Mouse (Mus musculus): Measurements from ENCODE around the gene Dnajc8. TPM values are rescaled to one million over a fixed set of nuclear protein-coding genes. Genes with fewer than 3 reads are reported as not detected.

The Dnajc8 gene
- 77.7 and 83.4 TPM in 2 replicates for polyA plus RNA-seq (2015; fragmentation: Nextera tagmentation; extraction: Ambion mirVana)

- under 1% methylated on average over 58 of the region's 60 CpGs for WGBS (ENCODE audit: insufficient replicate concordance)
- Histone ChIP-seq H3K4me3 (ENCODE audit: low read depth, low read length) (peak within 1 kb of the TSS; percentile 97), H3K27ac (ENCODE audit: low read length) (peak within 1 kb of the TSS; percentile 99), H3K4me2 (ENCODE audit: low read depth, low read length) (peak within 1 kb of the TSS; percentile 89), H3K9me3 (replicated peaks; ENCODE audit: control insufficient read depth, low read length) (no peaks in the 10 kb centered on the region), H3K9ac (ENCODE audit: low read depth, low read length) (peak within 1 kb of the TSS; percentile 97), H3K4me1 (ENCODE audit: control insufficient read depth, low read depth, low read length) (peaks cover 41% of the 10 kb centered on the region), H3K27me3 (ENCODE audit: control insufficient read depth, insufficient read depth, low read depth, low read length) (no peaks in the 10 kb centered on the region), H3K36me3 (ENCODE audit: control insufficient read depth, insufficient read depth) (peaks cover 17% of the 10 kb centered on the region)
- peak; percentile 64 for ATAC-seq (ENCODE audit: low read depth)
Measured at GRCm38 (mm10) chr4:132535406-132536121, at the start of gene Dnajc8. Gene Dnajc8, plus strand, starts transcription at chr4:132535550.

GRCm38 (mm10) chr4:132488521-132488920 is 46.8 kb upstream of the Dnajc8 start:
- WGBS (ENCODE audit: insufficient replicate concordance), result 67% methylated on average over 3 of the region's 3 CpGs
- no peaks in the 10 kb centered on the region for H3K9me3 ChIP-seq (replicated peaks; ENCODE audit: control insufficient read depth, low read length)
- H3K4me1 ChIP-seq (ENCODE audit: control insufficient read depth, low read depth, low read length), result peaks cover 6% of the 10 kb centered on the region
- H3K27me3 ChIP-seq (ENCODE audit: control insufficient read depth, insufficient read depth, low read depth, low read length), result no peaks in the 10 kb centered on the region
- ATAC-seq (ENCODE audit: low read depth), result no peak
- no peaks in the 10 kb centered on the region; the same call in 1 of the 2 replicates for H3K36me3 ChIP-seq (ENCODE audit: control insufficient read depth, insufficient read depth)
- H3K4me2 ChIP-seq (ENCODE audit: low read depth, low read length), result no peak overlapping the region
- H3K9ac ChIP-seq (ENCODE audit: low read depth, low read length), result no peak overlapping the region
- no peak overlapping the region for H3K4me3 ChIP-seq (ENCODE audit: low read depth, low read length)
- H3K27ac ChIP-seq (ENCODE audit: low read length), result no peak overlapping the region

DNA sequence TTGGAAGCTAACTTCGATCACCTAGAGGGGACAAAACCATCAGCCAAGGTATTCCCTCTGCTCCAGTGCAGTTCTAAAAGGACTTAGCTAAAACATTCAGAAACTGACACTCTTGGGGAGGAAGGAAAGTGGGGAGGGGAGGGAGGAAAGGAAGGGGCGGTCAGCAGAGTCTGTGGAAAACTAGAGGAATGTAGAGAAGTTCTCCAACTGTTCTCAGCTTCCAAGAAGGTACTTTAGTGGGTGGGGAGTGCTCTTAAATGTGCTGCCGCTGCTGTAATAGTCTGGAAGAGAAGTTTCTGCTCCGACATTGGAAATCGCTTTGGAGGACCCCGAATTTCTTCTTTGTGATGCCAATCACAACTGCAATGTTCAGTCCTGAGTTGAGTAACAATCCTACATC is 46.4 kb upstream of the Dnajc8 start:
- WGBS (ENCODE audit: insufficient replicate concordance), result 71% methylated on average over 6 of the region's 6 CpGs

GRCm38 (mm10) chr4:132490273-132491010 is 44.9 kb upstream of the Dnajc8 start:
- no peak overlapping the region for H3K9ac ChIP-seq (ENCODE audit: low read depth, low read length)
- H3K27ac ChIP-seq (ENCODE audit: low read length), result no peak overlapping the region
- no peak overlapping the region for H3K4me2 ChIP-seq (ENCODE audit: low read depth, low read length)
- peaks cover 6% of the 10 kb centered on the region for H3K4me1 ChIP-seq (ENCODE audit: control insufficient read depth, low read depth, low read length)
- no peak for ATAC-seq (ENCODE audit: low read depth)
- WGBS (ENCODE audit: insufficient replicate concordance), result 63% methylated on average over 15 of the region's 15 CpGs
- H3K27me3 ChIP-seq (ENCODE audit: control insufficient read depth, insufficient read depth, low read depth, low read length), result no peaks in the 10 kb centered on the region
- H3K4me3 ChIP-seq (ENCODE audit: low read depth, low read length), result no peak overlapping the region
- no peaks in the 10 kb centered on the region; the same call in 1 of the 2 replicates for H3K36me3 ChIP-seq (ENCODE audit: control insufficient read depth, insufficient read depth)
- H3K9me3 ChIP-seq (replicated peaks; ENCODE audit: control insufficient read depth, low read length), result no peaks in the 10 kb centered on the region

More for the DNA sequence above, 46.4 kb upstream of the Dnajc8 start:
- Histone ChIP-seq H3K4me1 (ENCODE audit: control insufficient read depth, low read depth, low read length) (peaks cover 6% of the 10 kb centered on the region), H3K27ac (ENCODE audit: low read length) (no peak overlapping the region), H3K27me3 (ENCODE audit: control insufficient read depth, insufficient read depth, low read depth, low read length) (no peaks in the 10 kb centered on the region), H3K9me3 (replicated peaks; ENCODE audit: control insufficient read depth, low read length) (no peaks in the 10 kb centered on the region), H3K4me3 (ENCODE audit: low read depth, low read length) (no peak overlapping the region), H3K36me3 (ENCODE audit: control insufficient read depth, insufficient read depth) (no peaks in the 10 kb centered on the region; the same call in 1 of the 2 replicates), H3K9ac (ENCODE audit: low read depth, low read length) (no peak overlapping the region), H3K4me2 (ENCODE audit: low read depth, low read length) (no peak overlapping the region)
- ATAC-seq (ENCODE audit: low read depth), result no peak

DNA sequence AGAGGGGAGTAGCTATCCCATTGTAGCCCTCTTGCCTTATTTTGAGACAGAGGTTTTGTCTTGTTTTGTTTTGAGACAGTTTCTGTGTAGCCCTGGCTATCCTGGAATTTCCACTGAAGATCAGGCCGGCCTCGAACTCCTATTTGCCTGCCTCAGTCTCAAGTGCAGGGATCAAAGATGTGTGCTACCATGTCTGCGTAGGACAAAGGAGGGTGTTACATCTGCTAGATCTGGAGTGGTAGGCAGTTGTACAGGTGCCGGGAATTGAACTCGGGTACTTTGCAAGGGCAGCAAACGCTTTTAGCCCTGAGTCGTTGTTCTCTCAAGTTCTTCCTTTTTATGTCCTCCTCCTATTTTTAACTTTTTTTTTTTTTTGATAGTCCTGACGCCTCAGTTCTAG is 44.3 kb upstream of the Dnajc8 start:
- Histone ChIP-seq H3K9me3 (replicated peaks; ENCODE audit: control insufficient read depth, low read length) (no peaks in the 10 kb centered on the region), H3K4me3 (ENCODE audit: low read depth, low read length) (no peak overlapping the region), H3K4me1 (ENCODE audit: control insufficient read depth, low read depth, low read length) (peaks cover 6% of the 10 kb centered on the region), H3K27ac (ENCODE audit: low read length) (no peak overlapping the region), H3K27me3 (ENCODE audit: control insufficient read depth, insufficient read depth, low read depth, low read length) (no peaks in the 10 kb centered on the region), H3K4me2 (ENCODE audit: low read depth, low read length) (no peak overlapping the region), H3K9ac (ENCODE audit: low read depth, low read length) (no peak overlapping the region), H3K36me3 (ENCODE audit: control insufficient read depth, insufficient read depth) (peaks cover 3% of the 10 kb centered on the region; the same call in 1 of the 2 replicates)
- 69% methylated on average over 8 of the region's 8 CpGs for WGBS (ENCODE audit: insufficient replicate concordance)
- ATAC-seq (ENCODE audit: low read depth), result no peak

GRCm38 (mm10) chr4:132491748-132492147 is 43.6 kb upstream of the Dnajc8 start:
- Histone ChIP-seq H3K27ac (ENCODE audit: low read length) (0 out of 2 replicates have a peak overlapping the region, but pooled peaks have one; percentile 24), H3K4me3 (ENCODE audit: low read depth, low read length) (no peak overlapping the region)
- peak; percentile 82 for ATAC-seq (ENCODE audit: low read depth)

GRCm38 (mm10) chr4:132492178-132493060 is 42.9 kb upstream of the Dnajc8 start:
- H3K27ac ChIP-seq (ENCODE audit: low read length), result 0 out of 2 replicates have a peak overlapping the region, but pooled peaks have one; percentile 4

More at GRCm38 (mm10) chr4:132491748-132492147, 43.6 kb upstream of the Dnajc8 start:
- Histone ChIP-seq H3K9me3 (replicated peaks; ENCODE audit: control insufficient read depth, low read length) (no peaks in the 10 kb centered on the region), H3K36me3 (ENCODE audit: control insufficient read depth, insufficient read depth) (peaks cover 8% of the 10 kb centered on the region), H3K9ac (ENCODE audit: low read depth, low read length) (no peak overlapping the region), H3K4me1 (ENCODE audit: control insufficient read depth, low read depth, low read length) (peaks cover 6% of the 10 kb centered on the region), H3K4me2 (ENCODE audit: low read depth, low read length) (no peak overlapping the region), H3K27me3 (ENCODE audit: control insufficient read depth, insufficient read depth, low read depth, low read length) (no peaks in the 10 kb centered on the region)
- 69% methylated on average over 6 of the region's 6 CpGs for WGBS (ENCODE audit: insufficient replicate concordance)

GRCm38 (mm10) chr4:132494271-132494918 is 41.0 kb upstream of the Dnajc8 start:
- WGBS (ENCODE audit: insufficient replicate concordance), result 45% methylated on average over 20 of the region's 20 CpGs
- Histone ChIP-seq H3K9me3 (replicated peaks; ENCODE audit: control insufficient read depth, low read length) (no peaks in the 10 kb centered on the region), H3K9ac (ENCODE audit: low read depth, low read length) (no peak overlapping the region), H3K4me2 (ENCODE audit: low read depth, low read length) (no peak overlapping the region), H3K27ac (ENCODE audit: low read length) (no peak overlapping the region), H3K27me3 (ENCODE audit: control insufficient read depth, insufficient read depth, low read depth, low read length) (no peaks in the 10 kb centered on the region), H3K36me3 (ENCODE audit: control insufficient read depth, insufficient read depth) (peaks cover 29% of the 10 kb centered on the region), H3K4me1 (ENCODE audit: control insufficient read depth, low read depth, low read length) (peaks cover 6% of the 10 kb centered on the region), H3K4me3 (ENCODE audit: low read depth, low read length) (no peak overlapping the region)
- 0 out of 2 replicates have a peak, but pooled peaks have one; percentile 14 for ATAC-seq (ENCODE audit: low read depth)

More at GRCm38 (mm10) chr4:132492178-132493060, 42.9 kb upstream of the Dnajc8 start:
- H3K27me3 ChIP-seq (ENCODE audit: control insufficient read depth, insufficient read depth, low read depth, low read length), result no peaks in the 10 kb centered on the region
- WGBS (ENCODE audit: insufficient replicate concordance), result 63% methylated on average over 10 of the region's 10 CpGs
- H3K4me2 ChIP-seq (ENCODE audit: low read depth, low read length), result no peak overlapping the region
- H3K36me3 ChIP-seq (ENCODE audit: control insufficient read depth, insufficient read depth), result peaks cover 11% of the 10 kb centered on the region
- no peak overlapping the region for H3K9ac ChIP-seq (ENCODE audit: low read depth, low read length)
- H3K4me1 ChIP-seq (ENCODE audit: control insufficient read depth, low read depth, low read length), result peaks cover 6% of the 10 kb centered on the region
- no peaks in the 10 kb centered on the region for H3K9me3 ChIP-seq (replicated peaks; ENCODE audit: control insufficient read depth, low read length)
- ATAC-seq (ENCODE audit: low read depth), result peak; percentile 10; the same call in 1 of the 2 replicates
- H3K4me3 ChIP-seq (ENCODE audit: low read depth, low read length), result no peak overlapping the region

All from liver, embryonic 16.5 days (tissue).